Mouse (Mus musculus): ENCODE measurements around the gene Usp44. TPM values are rescaled to one million over a fixed set of nuclear protein-coding genes. Genes with fewer than 3 reads are reported as not detected.
"Not testable (repeated sequence)": the region's sequence is repeated elsewhere in the genome, so short reads cannot be mapped to it uniquely, and the experiment has no call there.

The Usp44 gene
- polyA plus RNA-seq, 1 experiment = 0.26 TPM

- H3K27ac ChIP-seq (ENCODE audit: insufficient read depth, low read length) = no peak overlapping the region
Observed at GRCm38 (mm10) chr10:93812774-93813415, 18.5 kb upstream of the Usp44 start.

GRCm38 (mm10) chr10:93813755-93814154 is 17.6 kb upstream of the Usp44 start:
- TF ChIP-seq CTCF (IDR thresholded peaks at IDR 0.05; ENCODE audit: borderline replicate concordance, insufficient read depth, low read length) (no peak), POLR2A (IDR thresholded peaks at IDR 0.05; ENCODE audit: low read depth, low read length) (no peak)
- peaks cover 3% of the 10 kb centered on the region for H3K4me1 ChIP-seq (ENCODE audit: control insufficient read depth, insufficient read depth, low read length)
- no peak overlapping the region for H3K4me3 ChIP-seq (ENCODE audit: insufficient read depth, low read length)
- no peak overlapping the region for H3K27ac ChIP-seq (ENCODE audit: insufficient read depth, low read length)

More at GRCm38 (mm10) chr10:93812774-93813415, 18.5 kb upstream of the Usp44 start:
- Histone ChIP-seq H3K4me1 (ENCODE audit: control insufficient read depth, insufficient read depth, low read length) (peaks cover 3% of the 10 kb centered on the region), H3K4me3 (ENCODE audit: insufficient read depth, low read length) (no peak overlapping the region)
- TF ChIP-seq POLR2A (IDR thresholded peaks at IDR 0.05; ENCODE audit: low read depth, low read length) (no peak), CTCF (IDR thresholded peaks at IDR 0.05; ENCODE audit: borderline replicate concordance, insufficient read depth, low read length) (peak; percentile 62)

- TF ChIP-seq CTCF (IDR thresholded peaks at IDR 0.05; ENCODE audit: borderline replicate concordance, insufficient read depth, low read length) (no peak), POLR2A (IDR thresholded peaks at IDR 0.05; ENCODE audit: low read depth, low read length) (no peak)
- no peak overlapping the region for H3K27ac ChIP-seq (ENCODE audit: insufficient read depth, low read length)
Observed at GRCm38 (mm10) chr10:93818661-93819060, 12.7 kb upstream of the Usp44 start.

GRCm38 (mm10) chr10:93829898-93830831 is 1.2 kb upstream of the Usp44 start:
- no peak overlapping the region for H3K4me3 ChIP-seq (ENCODE audit: insufficient read depth, low read length)
- TF ChIP-seq CTCF (IDR thresholded peaks at IDR 0.05; ENCODE audit: borderline replicate concordance, insufficient read depth, low read length) = no peak
- TF ChIP-seq POLR2A (IDR thresholded peaks at IDR 0.05; ENCODE audit: low read depth, low read length) = no peak
- H3K4me1 ChIP-seq (ENCODE audit: control insufficient read depth, insufficient read depth, low read length) = no peaks in the 10 kb centered on the region
- H3K27ac ChIP-seq (ENCODE audit: insufficient read depth, low read length) = no peak overlapping the region

More at GRCm38 (mm10) chr10:93818661-93819060, 12.7 kb upstream of the Usp44 start:
- no peak overlapping the region for H3K4me3 ChIP-seq (ENCODE audit: insufficient read depth, low read length)
- no peaks in the 10 kb centered on the region for H3K4me1 ChIP-seq (ENCODE audit: control insufficient read depth, insufficient read depth, low read length)

- TF ChIP-seq POLR2A (IDR thresholded peaks at IDR 0.05; ENCODE audit: low read depth, low read length) (no peak), CTCF (IDR thresholded peaks at IDR 0.05; ENCODE audit: borderline replicate concordance, insufficient read depth, low read length) (no peak)
- no peak overlapping the region for H3K27ac ChIP-seq (ENCODE audit: insufficient read depth, low read length)
- H3K4me3 ChIP-seq (ENCODE audit: insufficient read depth, low read length) = no peak overlapping the region
Observed at GRCm38 (mm10) chr10:93831730-93832574, 597 bp downstream of the Usp44 start.

GRCm38 (mm10) chr10:93832811-93833210 is 1.5 kb downstream of the Usp44 start:
- Histone ChIP-seq H3K4me1 (ENCODE audit: control insufficient read depth, insufficient read depth, low read length) (no peaks in the 10 kb centered on the region), H3K4me3 (ENCODE audit: insufficient read depth, low read length) (no peak overlapping the region), H3K27ac (ENCODE audit: insufficient read depth, low read length) (no peak overlapping the region)
- TF ChIP-seq POLR2A (IDR thresholded peaks at IDR 0.05; ENCODE audit: low read depth, low read length) (no peak), CTCF (IDR thresholded peaks at IDR 0.05; ENCODE audit: borderline replicate concordance, insufficient read depth, low read length) (no peak)

More at GRCm38 (mm10) chr10:93831730-93832574, 597 bp downstream of the Usp44 start:
- H3K4me1 ChIP-seq (ENCODE audit: control insufficient read depth, insufficient read depth, low read length) = no peaks in the 10 kb centered on the region

- Histone ChIP-seq H3K27ac (ENCODE audit: insufficient read depth, low read length) (no peak overlapping the region), H3K4me3 (ENCODE audit: insufficient read depth, low read length) (peak overlapping the region; percentile 55), H3K4me1 (ENCODE audit: control insufficient read depth, insufficient read depth, low read length) (no peaks in the 10 kb centered on the region)
- no peak for TF ChIP-seq POLR2A (IDR thresholded peaks at IDR 0.05; ENCODE audit: low read depth, low read length)
- no peak for TF ChIP-seq CTCF (IDR thresholded peaks at IDR 0.05; ENCODE audit: borderline replicate concordance, insufficient read depth, low read length)
Observed at GRCm38 (mm10) chr10:93833370-93833698, 2.0 kb downstream of the Usp44 start.

- no peak for TF ChIP-seq CTCF (IDR thresholded peaks at IDR 0.05; ENCODE audit: borderline replicate concordance, insufficient read depth, low read length)
- no peak for TF ChIP-seq POLR2A (IDR thresholded peaks at IDR 0.05; ENCODE audit: low read depth, low read length)
- no peak overlapping the region for H3K27ac ChIP-seq (ENCODE audit: insufficient read depth, low read length)
Observed at GRCm38 (mm10) chr10:93833699-93834393, 2.5 kb downstream of the Usp44 start.

GRCm38 (mm10) chr10:93834394-93834745 is 3.0 kb downstream of the Usp44 start:
- H3K27ac ChIP-seq (ENCODE audit: insufficient read depth, low read length) = no peak overlapping the region
- no peaks in the 10 kb centered on the region for H3K4me1 ChIP-seq (ENCODE audit: control insufficient read depth, insufficient read depth, low read length)
- TF ChIP-seq CTCF (IDR thresholded peaks at IDR 0.05; ENCODE audit: borderline replicate concordance, insufficient read depth, low read length) = no peak
- no peak for TF ChIP-seq POLR2A (IDR thresholded peaks at IDR 0.05; ENCODE audit: low read depth, low read length)
- H3K4me3 ChIP-seq (ENCODE audit: insufficient read depth, low read length) = peak overlapping the region; percentile 55

More at GRCm38 (mm10) chr10:93833699-93834393, 2.5 kb downstream of the Usp44 start:
- H3K4me1 ChIP-seq (ENCODE audit: control insufficient read depth, insufficient read depth, low read length) = no peaks in the 10 kb centered on the region
- H3K4me3 ChIP-seq (ENCODE audit: insufficient read depth, low read length) = peak overlapping the region; percentile 55

- not testable (repeated sequence) for H3K4me1 ChIP-seq (ENCODE audit: control insufficient read depth, insufficient read depth, low read length); H3K4me3 ChIP-seq (ENCODE audit: insufficient read depth, low read length); H3K27ac ChIP-seq (ENCODE audit: insufficient read depth, low read length)
Observed at GRCm38 (mm10) chr10:93835115-93835514, 3.8 kb downstream of the Usp44 start.

Measured in embryonic fibroblast, embryonic 13.5 days (primary cell).